Mouse (Mus musculus) forebrain, embryonic 13.5 days (tissue): ENCODE results near the gene Acot13. TPM values are rescaled to one million over a fixed set of nuclear protein-coding genes. Genes with fewer than 3 reads are reported as not detected.
"Not testable (repeated sequence)": the region's sequence is repeated elsewhere in the genome, so short reads cannot be mapped to it uniquely, and the experiment has no call there.

Experiments
- ATAC-seq: fragments of 200-750 bp; cut with Nextera tagmentation; 2 replicates; pipeline ENCODE4 v1.8.0; 2017
- H3K27ac ChIP-seq: fragments of 300-500 bp; sonication (generic); 2 replicates; pipeline ENCODE4 v1.5.1; 2015; ENCODE audit warnings: inconsistent platforms, mild to moderate bottlenecking, moderate library complexity
- H3K27me3 ChIP-seq: fragments of 300-500 bp; sonication (generic); 2 replicates; pipeline ENCODE4 v1.6.1; 2015; ENCODE audit warnings: mild to moderate bottlenecking, inconsistent platforms
- H3K36me3 ChIP-seq: fragments of 300-500 bp; sonication (generic); 2 replicates; pipeline ENCODE4 v1.6.1; 2015; ENCODE audit warnings: mild to moderate bottlenecking, inconsistent platforms; ENCODE audit not compliant: poor library complexity, severe bottlenecking
- H3K4me1 ChIP-seq: fragments of 300-500 bp; sonication (generic); 2 replicates; pipeline ENCODE4 v1.6.1; 2015; ENCODE audit warnings: inconsistent platforms
- H3K4me2 ChIP-seq: fragments of 300-500 bp; sonication (generic); 2 replicates; pipeline ENCODE4 v1.6.1; 2015; ENCODE audit warnings: inconsistent platforms, mild to moderate bottlenecking, moderate library complexity
- H3K4me3 ChIP-seq: fragments of 300-500 bp; sonication (generic); 2 replicates; pipeline ENCODE4 v1.5.1; 2015; ENCODE audit warnings: mild to moderate bottlenecking, inconsistent platforms
- H3K9ac ChIP-seq: fragments of 300-500 bp; sonication (generic); 2 replicates; pipeline ENCODE4 v1.6.1; 2015; ENCODE audit warnings: mild to moderate bottlenecking, inconsistent platforms
- H3K9me3 ChIP-seq: fragments of 300-500 bp; sonication (generic); replicated peaks from 2 replicates; pipeline ENCODE4 v1.6.1; 2016; ENCODE audit warnings: inconsistent platforms
- WGBS: fragments of 180-500 bp; shearing (Covaris S2); methylation state at CpG from one replicate; pipeline ENCODE4 v1.1.7; 2015; 5-methylcytosine and 5-hydroxymethylcytosine counted together
- polyA plus RNA-seq: library from polyadenylated mRNA; unstranded; fragments of >200 nt; fragmentation: Nextera tagmentation; extraction: Ambion mirVana; gene quantifications from 2 replicates; pipeline ENCODE4 v1.2.1, GENCODE M21; 2015

Gene Acot13
- polyA plus RNA-seq, 1 experiment from 2014 or later, result 66.5 TPM

DNA sequence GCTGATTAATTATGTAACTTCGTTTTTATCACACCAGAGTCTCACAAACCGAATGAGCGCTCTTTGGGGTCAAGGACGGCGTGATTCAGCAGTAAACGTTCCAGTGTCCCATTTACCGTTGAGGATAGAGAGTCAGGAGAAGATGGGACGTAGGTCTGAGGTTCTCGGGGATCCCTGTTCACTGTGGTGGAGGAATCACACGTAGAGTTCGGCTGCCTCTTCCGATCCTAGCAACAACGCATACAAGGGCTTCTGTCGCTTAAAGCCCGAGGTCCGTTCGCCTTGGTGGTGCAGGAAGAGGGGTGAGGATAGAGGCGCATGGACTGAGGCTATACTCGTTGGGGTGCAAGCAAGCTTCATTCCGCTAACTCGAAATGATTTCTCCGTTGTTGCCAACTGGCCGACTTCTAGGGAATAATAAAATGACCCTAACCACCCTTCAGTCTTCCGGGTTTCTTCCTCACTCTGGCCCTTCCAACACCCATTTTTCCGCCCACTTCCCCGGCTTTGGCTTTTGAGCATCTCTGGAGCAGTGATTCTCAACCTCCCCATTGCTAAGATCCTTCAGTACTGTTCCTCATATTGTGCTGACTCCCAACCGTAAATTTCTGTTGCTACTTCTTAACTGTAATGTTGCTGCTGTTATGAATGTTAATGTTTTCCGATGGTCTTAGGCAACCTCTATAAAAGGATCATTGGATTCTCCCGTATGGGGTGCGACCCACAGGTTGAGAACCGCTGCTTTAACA, 31.2 kb downstream of the Acot13 start:
- Histone ChIP-seq H3K27me3 (no peaks in the 10 kb centered on the region), H3K4me2 (peak overlapping the region; percentile 83), H3K27ac (peak overlapping the region; percentile 99), H3K4me3 (peak overlapping the region; percentile 76), H3K9me3 (no peaks in the 10 kb centered on the region), H3K4me1 (peaks cover 28% of the 10 kb centered on the region), H3K9ac (peak overlapping the region; percentile 70), H3K36me3 (no peaks in the 10 kb centered on the region)
- under 1% methylated on average over 31 of the region's 31 CpGs for WGBS
- peak; percentile 16 for ATAC-seq

DNA sequence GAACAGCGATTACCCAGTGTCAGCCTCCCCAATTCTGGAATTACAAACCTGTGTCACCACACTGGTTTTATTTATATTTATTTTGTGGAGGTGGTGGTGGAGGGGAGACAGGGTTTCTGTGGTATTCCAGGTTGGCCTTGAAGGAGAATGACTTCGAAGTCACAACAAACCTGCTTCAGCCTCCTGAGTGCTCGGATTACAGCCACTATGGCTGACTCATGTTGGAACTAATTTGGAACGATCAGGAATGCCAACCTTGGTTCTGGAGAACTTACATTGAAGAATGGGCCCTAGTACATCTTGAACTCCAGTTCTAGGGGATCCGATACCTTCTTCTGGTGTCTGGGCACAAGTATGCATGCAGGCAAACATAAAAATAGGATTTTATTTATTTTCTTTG, 32.0 kb downstream of the Acot13 start:
- 72% methylated on average over 5 of the region's 5 CpGs for WGBS
- H3K9me3 ChIP-seq, result no peaks in the 10 kb centered on the region
- peaks cover 23% of the 10 kb centered on the region for H3K4me1 ChIP-seq
- H3K36me3 ChIP-seq, result no peaks in the 10 kb centered on the region
- H3K27me3 ChIP-seq, result no peaks in the 10 kb centered on the region
- no peak overlapping the region for H3K9ac ChIP-seq
- no peak overlapping the region for H3K27ac ChIP-seq
- ATAC-seq, result no peak
- H3K4me2 ChIP-seq, result peak overlapping the region; percentile 83
- peak overlapping the region; percentile 76 for H3K4me3 ChIP-seq

DNA sequence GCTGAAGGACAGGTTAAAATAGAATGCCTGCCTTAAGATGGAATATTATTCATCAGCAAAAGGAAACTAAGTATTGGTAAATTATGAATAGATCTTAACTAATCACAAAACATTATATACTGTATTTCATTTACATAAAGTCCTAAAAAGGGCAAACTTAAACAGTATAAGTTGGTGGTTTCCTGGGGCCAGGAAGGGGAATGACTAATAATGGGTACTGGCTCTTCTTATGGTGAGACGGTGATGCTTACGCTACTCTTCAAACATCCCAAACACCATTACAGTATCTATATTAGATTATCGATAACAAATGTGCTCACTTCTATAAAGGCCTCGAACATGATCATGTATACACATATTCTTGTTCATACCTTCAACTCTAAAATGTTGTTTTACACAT, 32.7 kb downstream of the Acot13 start:
- ATAC-seq, result no peak
- H3K9me3 ChIP-seq, result no peaks in the 10 kb centered on the region
- no peaks in the 10 kb centered on the region for H3K27me3 ChIP-seq
- WGBS, result 98% methylated on average over 4 of the region's 4 CpGs
- peaks cover 17% of the 10 kb centered on the region for H3K4me1 ChIP-seq
- H3K4me3 ChIP-seq, result no peak overlapping the region
- no peak overlapping the region for H3K4me2 ChIP-seq
- H3K36me3 ChIP-seq, result no peaks in the 10 kb centered on the region
- H3K27ac ChIP-seq, result no peak overlapping the region
- H3K9ac ChIP-seq, result no peak overlapping the region

DNA sequence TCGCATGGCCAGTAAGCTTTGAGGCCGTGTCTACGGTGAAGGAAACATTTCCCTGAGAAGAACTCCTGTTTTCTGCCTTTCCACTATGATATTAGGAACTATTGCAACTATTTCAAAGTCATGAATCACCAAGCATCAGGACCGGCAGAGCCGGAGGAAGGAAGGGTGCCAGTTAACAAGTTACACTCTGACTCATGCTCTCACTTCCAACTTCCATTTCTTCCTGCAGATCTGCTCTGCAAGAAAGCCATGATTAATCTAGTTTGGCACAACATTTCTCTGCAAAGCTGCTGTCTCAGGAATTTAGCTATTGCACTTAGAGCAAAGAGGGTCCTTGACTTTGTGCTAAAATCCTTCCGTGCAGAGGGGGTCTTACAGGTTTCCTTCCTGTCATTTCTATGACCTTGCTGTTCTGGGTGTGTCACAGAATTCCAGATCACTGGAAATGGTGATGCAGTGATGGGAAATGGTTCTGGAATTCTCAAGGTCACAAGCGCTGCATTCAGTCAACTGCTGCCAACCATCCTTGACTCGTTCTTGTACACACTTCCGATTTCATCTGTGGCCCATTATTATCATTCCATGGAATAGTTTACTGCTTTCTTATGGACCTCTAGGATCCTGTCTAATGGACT, 38.8 kb downstream of the Acot13 start:
- H3K4me1 ChIP-seq, result no peaks in the 10 kb centered on the region
- H3K9me3 ChIP-seq, result no peaks in the 10 kb centered on the region
- no peak for ATAC-seq
- H3K4me3 ChIP-seq, result no peak overlapping the region
- H3K27me3 ChIP-seq, result no peaks in the 10 kb centered on the region
- no peak overlapping the region for H3K4me2 ChIP-seq
- no peaks in the 10 kb centered on the region for H3K36me3 ChIP-seq
- 91% methylated on average over 9 of the region's 9 CpGs for WGBS
- no peak overlapping the region for H3K27ac ChIP-seq
- H3K9ac ChIP-seq, result no peak overlapping the region

DNA sequence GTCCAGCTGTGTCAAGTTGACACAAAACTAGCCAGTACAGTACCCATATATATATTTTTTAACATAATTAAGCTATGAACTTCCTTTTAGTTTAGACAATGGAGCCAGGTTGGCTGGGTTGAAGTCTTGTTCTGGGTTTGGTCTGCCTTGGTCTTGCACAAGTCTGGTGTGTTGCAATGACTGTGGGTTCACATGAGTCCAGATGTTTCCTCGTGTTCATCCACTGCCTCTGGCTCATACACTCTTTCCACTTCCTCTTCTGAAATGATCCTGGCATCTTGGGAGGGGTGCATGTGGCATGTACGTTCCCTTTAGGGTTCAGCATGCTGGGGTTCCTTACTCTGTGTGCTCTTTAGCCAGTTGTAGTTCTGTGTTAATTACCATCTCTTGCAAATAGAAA, 40.0 kb downstream of the Acot13 start:
- Histone ChIP-seq H3K27ac (no peak overlapping the region), H3K9me3 (no peaks in the 10 kb centered on the region), H3K4me2 (no peak overlapping the region), H3K4me3 (no peak overlapping the region), H3K36me3 (no peaks in the 10 kb centered on the region), H3K4me1 (no peaks in the 10 kb centered on the region; the same call in 1 of the 2 replicates), H3K27me3 (no peaks in the 10 kb centered on the region), H3K9ac (no peak overlapping the region)
- 79% methylated on average over 2 of the region's 2 CpGs for WGBS
- no peak for ATAC-seq

- no peak overlapping the region for H3K4me2 ChIP-seq
- no peak overlapping the region for H3K9ac ChIP-seq
- H3K9me3 ChIP-seq, result no peaks in the 10 kb centered on the region
- H3K36me3 ChIP-seq, result no peaks in the 10 kb centered on the region
- no peaks in the 10 kb centered on the region; the same call in 1 of the 2 replicates for H3K4me1 ChIP-seq
- no peak overlapping the region for H3K4me3 ChIP-seq
- WGBS, result 84% methylated on average over 5 of the region's 5 CpGs
- no peaks in the 10 kb centered on the region for H3K27me3 ChIP-seq
- no peak overlapping the region for H3K27ac ChIP-seq
- ATAC-seq, result no peak
Measured at GRCm38 (mm10) chr13:24787477-24787876, 43.9 kb downstream of the Acot13 start.

- Histone ChIP-seq H3K9ac (no peak overlapping the region), H3K27ac (no peak overlapping the region), H3K9me3 (no peaks in the 10 kb centered on the region), H3K36me3 (no peaks in the 10 kb centered on the region), H3K4me3 (no peak overlapping the region), H3K4me1 (peaks cover 5% of the 10 kb centered on the region; the same call in 1 of the 2 replicates), H3K27me3 (no peaks in the 10 kb centered on the region), H3K4me2 (no peak overlapping the region)
- 46% methylated on average over 11 of the region's 11 CpGs for WGBS
- 0 out of 2 replicates have a peak, but pooled peaks have one; percentile 36 for ATAC-seq
Measured at GRCm38 (mm10) chr13:24786014-24786490, 45.3 kb downstream of the Acot13 start.

DNA sequence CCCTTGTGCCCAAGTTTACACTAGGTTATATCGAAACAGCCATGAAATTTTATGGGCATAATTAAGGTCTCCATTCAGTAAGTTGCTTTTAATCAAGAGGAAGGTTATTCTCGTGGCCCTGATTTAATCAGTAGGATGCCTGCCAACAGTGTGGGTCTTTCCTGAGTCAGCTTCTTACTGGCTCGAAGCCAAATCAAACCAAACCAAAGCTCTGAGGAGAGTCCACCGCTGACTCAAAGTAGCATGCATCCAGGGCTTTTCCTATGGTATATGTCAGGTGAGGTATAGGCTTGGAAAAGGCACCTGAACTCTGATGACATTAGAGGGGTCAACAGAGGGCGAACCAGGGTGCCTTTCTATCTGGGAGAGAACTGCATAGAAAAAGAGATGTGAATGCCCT, 49.4 kb downstream of the Acot13 start:
- Histone ChIP-seq H3K27me3 (no peaks in the 10 kb centered on the region), H3K4me2 (no peak overlapping the region), H3K4me3 (no peak overlapping the region), H3K9me3 (no peaks in the 10 kb centered on the region), H3K27ac (no peak overlapping the region), H3K9ac (no peak overlapping the region), H3K4me1 (peaks cover 5% of the 10 kb centered on the region; the same call in 1 of the 2 replicates), H3K36me3 (no peaks in the 10 kb centered on the region)
- ATAC-seq, result no peak
- WGBS, result 62% methylated on average over 5 of the region's 5 CpGs

DNA sequence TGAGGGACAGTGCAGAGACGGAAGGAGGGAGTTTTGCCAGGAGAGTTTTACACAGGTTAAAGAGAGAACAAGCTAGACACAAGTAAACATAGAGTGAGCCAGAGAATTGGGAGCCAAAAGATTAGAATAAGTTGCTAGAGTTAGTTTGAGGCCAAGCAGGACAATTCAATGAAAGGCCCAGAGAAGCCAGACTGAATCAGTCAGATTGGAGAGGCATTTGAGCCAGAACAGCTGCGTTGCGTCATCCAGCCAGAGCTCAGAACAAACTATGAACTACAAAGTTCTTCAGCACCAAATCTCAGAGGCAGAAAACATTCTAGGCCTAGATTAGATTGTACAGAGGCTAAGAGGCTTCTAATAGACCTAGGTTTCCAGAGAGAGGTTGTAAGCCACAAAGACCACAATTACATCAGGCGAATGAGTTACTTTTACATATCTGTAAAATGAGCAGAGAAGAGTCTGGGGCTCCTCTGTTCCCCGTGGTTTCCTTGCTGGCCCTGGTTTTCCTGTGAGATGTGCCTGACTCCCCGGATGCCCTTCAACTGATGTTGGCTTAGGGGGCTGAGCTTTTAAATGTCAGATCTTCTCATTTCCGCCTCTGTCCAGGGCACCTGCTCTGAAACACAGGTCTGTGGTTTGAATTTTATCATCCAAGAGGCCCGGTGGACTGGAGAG, 52.5 kb downstream of the Acot13 start:
- no peak overlapping the region for H3K4me3 ChIP-seq
- H3K27me3 ChIP-seq, result no peaks in the 10 kb centered on the region
- H3K9me3 ChIP-seq, result no peaks in the 10 kb centered on the region
- WGBS, result 91% methylated on average over 8 of the region's 8 CpGs
- ATAC-seq, result no peak
- H3K27ac ChIP-seq, result no peak overlapping the region
- H3K36me3 ChIP-seq, result no peaks in the 10 kb centered on the region
- no peak overlapping the region for H3K4me2 ChIP-seq
- 0 out of 2 replicates have a peak, but pooled peaks cover 5% of the 10 kb centered on the region for H3K4me1 ChIP-seq
- H3K9ac ChIP-seq, result no peak overlapping the region

DNA sequence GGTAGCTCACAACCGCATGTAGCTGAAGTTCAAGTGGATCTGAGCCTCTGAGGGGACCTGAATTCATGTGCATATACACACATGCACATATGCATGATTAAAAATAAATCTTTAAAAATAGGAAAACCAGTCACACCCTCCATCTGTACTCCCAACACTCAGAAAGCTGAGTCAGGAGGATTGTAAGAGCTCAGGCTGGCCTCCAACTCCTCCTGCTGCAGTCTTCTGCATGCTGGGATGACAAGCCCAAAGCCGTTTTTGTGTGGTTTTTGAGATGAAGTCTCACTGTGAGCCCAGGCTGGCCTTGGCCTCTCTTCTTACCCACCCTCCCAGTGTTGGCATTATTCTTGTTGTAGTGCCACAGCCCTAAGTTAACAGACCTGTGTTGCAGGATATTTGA, 53.3 kb downstream of the Acot13 start:
- Histone ChIP-seq H3K27ac (no peak overlapping the region), H3K9ac (no peak overlapping the region), H3K36me3 (no peaks in the 10 kb centered on the region), H3K9me3 (no peaks in the 10 kb centered on the region), H3K4me2 (no peak overlapping the region), H3K4me3 (no peak overlapping the region), H3K4me1 (0 out of 2 replicates have a peak, but pooled peaks cover 5% of the 10 kb centered on the region), H3K27me3 (no peaks in the 10 kb centered on the region)
- WGBS, result 75% methylated on average over 2 of the region's 2 CpGs
- ATAC-seq, result no peak

DNA sequence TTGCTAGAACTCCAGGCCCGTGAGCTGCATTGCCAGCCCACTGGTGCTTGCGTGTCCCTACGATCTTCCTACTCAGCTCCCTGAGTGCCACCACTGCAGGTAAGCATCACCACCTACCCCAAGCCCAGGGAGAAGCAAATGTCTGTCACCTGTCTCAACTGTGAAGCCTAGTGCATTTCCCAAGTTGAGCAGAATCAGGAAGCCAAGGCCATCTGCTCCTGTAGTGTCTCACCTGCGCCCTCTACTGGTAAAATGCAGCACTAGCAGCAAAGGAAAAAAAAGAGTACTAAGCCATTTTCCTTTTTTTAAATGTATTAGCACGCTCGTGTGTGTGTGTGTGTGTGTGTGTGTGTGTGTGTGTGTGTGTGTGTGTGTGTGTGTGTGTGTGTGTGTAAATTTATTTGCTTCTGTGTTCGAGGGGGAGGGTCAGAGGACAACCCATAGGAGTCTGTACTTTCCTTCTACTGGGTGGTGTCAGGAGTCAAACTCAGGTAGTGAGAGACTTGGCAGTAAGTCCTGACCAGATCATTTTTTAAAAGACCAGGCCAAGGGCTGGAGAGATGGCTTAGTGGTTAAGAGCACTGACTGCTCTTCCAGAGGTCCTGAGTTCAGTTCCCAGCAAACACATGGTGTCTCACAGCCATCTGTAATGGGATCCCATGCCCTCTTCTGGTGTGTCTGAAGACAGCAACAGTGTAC, 55.0 kb downstream of the Acot13 start:
- Histone ChIP-seq H3K36me3 (no peaks in the 10 kb centered on the region), H3K4me1 (no peaks in the 10 kb centered on the region), H3K4me3 (no peak overlapping the region), H3K27me3 (no peaks in the 10 kb centered on the region), H3K9ac (no peak overlapping the region), H3K9me3 (no peaks in the 10 kb centered on the region), H3K4me2 (no peak overlapping the region), H3K27ac (no peak overlapping the region)
- peak; percentile 67; the same call in 1 of the 2 replicates for ATAC-seq
- 51% methylated on average over 7 of the region's 7 CpGs for WGBS

GRCm38 (mm10) chr13:24771482-24771881, 59.9 kb downstream of the Acot13 start:
- not testable (repeated sequence) for H3K9me3 ChIP-seq, H3K9ac ChIP-seq, ATAC-seq, H3K27ac ChIP-seq, H3K4me1 ChIP-seq, H3K36me3 ChIP-seq, H3K27me3 ChIP-seq, H3K4me3 ChIP-seq, H3K4me2 ChIP-seq
- 94% methylated on average over 10 of the region's 10 CpGs for WGBS
